Mouse (Mus musculus) brain, adult 10 weeks (tissue): Measurements from ENCODE around the gene Ctu2. TPM values are rescaled to one million over a fixed set of nuclear protein-coding genes. Genes with fewer than 3 reads are reported as not detected.

Experiments used
- polyA plus RNA-seq: library from polyadenylated mRNA; stranded (reverse); fragments of 350-450 nt; fragmentation: Illumina TruSeq; extraction: RNeasy Lipid Tissue Mini Kit (QIAGEN cat#74804); gene quantifications from one replicate; pipeline ENCODE4 v1.2.3, GENCODE M21; 2015; ENCODE audit warnings: low read depth, low replicate concordance

The Ctu2 gene
- 24.8 TPM for polyA plus RNA-seq

DNA sequence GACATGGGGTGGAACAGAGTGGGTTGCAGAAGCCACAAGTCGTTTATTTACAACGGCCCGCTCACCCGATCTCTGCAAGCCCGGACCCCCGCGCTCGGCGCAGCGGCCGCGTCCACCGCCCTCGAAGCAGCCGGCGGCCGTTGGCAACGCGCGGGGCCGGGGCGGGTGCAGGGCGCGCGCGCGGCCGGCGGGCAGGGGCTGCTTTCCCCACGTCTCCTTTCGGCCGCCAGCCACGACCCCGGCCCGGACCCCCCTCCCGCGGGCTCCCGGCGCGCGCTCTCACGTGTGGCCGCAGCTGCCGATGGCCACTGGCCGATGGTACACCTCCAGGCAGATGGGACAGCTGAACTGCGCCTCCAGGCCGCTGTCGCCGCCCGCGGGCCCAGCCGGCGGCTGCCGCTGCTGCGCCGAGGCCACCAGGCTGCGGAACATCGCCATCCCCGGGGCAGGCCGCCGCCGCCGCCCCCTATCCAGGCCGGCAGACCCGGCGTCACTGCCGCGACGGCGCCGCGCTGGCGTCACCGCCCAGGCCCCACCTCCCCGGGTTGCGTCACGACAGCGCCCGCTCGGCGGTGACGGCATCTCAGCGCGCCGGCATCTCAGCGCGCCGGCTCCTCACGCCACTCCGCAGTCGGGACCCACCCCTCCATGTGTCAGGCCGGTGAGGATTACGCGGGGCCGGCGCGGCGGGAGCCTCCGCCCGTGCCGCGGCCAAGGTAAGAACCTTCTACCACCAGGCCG is at the start of gene Ctu2, which contains the start of gene Rnf166:
TSS of gene Ctu2 (plus strand) at position 564 of the 741 bp plus-strand sequence.
TSS of gene Rnf166 (minus strand) at position 485 of the 741 bp plus-strand sequence.

DNA sequence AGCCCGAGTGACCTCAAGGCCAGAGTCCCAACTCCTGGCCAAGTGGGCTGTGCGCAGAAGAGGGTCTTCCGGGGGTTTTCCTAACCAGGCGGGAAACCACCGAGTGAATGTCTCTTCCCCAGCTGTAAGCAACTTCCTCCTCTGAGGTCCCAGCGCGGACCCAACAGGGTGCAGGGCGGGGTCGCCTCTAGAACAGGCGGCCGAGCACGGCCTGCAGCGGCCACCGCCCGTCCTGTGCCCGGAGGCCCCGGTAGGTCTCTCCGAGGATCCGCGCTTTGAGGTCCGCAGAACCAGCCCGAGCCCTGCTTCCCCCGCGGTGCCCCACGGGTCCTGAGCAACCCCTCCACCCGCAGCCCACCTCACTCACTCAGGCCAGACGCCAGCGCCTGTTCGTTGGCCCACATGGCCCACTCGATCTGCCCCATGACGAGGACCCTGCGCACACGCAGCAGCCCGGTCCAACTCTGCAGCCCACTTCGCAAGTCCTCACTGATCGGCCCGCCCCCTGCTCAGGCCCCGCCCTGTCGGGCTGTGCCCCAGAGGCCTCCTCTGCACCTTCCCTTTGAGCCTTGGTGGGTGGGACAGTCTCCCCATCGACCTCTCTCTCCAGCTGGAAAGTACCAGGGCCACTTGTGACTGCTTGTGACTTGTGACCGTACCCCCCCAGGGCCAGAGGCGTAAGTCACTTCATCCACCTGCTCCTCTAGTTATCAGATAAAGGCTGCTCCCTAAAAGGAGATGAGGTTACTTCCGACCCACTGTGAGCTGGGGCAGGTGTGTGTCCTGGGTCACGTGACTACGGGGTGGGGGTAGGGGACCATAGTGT is 43.3 kb upstream of the Ctu2 start, which contains the start of gene Cyba:
TSS of gene Cyba (minus strand) at position 488 of the 826 bp plus-strand sequence.

DNA sequence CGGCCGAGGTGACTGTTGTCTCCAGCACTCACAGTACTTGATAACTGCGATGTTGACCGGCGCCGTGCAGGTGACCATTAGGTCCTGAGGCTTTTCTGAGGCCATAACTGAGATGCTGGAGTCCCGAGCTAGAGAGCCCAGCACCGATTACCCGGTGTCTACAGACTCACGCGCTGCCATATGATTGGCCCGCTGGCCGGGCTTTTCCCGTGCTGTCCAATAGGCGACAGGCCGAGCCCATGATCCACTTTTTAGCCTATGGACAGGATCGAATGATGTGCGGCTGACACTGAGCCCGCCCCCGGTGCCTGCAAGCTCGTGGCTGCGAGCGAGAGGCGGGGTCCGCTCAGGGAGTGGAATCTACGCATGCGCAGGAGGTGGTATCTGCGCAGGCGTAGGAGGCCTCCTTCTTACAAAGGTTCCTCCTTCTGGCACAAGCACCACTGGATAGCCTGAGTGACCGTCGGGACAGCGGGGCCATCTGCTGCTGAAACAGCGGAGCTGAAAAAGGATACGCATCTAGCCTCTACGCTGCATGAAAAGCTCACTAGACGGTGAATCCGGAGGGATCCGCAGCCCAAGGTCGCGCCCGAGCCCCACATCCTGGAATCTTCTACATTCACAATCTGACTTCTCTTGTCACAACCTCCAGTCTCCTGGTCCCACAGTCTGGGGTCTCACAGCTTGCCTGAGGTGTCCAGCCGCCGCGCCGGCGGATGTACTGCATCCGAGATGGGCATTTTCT is 32.5 kb upstream of the Ctu2 start, which contains the start of gene Mvd:
TSS of gene Mvd (minus strand) at position 161 of the 745 bp plus-strand sequence.

DNA sequence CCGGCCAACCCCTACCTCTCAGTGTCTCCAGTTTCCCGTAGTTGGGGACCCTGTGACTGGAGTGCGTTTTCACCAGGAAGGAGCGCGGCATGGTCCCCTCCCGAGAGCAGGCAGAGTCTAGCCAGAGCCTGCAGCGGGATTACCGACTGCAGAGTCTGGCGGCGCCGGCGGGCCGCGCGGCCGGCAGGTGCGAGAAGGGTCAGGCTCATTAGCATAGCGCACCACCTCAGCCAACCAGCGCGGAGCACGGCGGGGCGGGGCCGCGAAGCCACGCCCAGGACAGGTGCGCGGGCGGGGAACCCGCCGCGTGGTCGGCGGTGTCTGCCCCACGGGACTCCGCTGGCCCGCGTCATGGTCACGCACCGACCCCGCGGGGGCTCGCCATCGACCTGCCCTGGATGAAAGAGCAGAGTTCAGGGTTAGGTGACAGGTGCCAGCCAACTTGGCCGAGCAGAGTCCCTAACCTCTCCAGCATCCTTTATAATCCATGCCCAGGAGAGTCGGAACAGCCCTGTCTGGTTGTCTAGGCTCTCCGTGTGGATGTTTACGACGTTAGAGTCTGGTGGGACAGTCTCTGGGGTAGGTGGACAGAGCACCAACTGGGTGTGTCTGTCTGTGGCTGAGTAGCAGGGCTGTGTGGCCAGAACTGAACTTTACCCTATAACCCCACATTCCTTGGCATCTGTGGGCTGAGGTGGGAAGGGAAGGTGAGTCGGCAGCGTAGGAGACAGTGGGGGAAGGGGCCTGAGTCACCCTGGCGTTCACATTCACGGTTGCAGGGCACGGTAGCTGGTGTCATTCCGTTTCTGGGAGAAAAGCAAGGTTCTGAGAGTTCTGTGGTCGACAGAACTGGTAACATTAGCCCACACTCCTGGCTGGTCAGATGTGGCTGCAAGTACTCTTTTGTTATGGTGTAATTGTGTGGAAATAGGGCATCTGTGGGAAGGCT is 15.1 kb upstream of the Ctu2 start, which contains the start of gene Snai3:
TSS of gene Snai3 (minus strand) at position 210 of the 949 bp plus-strand sequence.

Other genes with a start within 250 kb of the Ctu2 start
- gene Zfpm1, start 194.0 kb upstream of the Ctu2 start, polyA plus RNA-seq = 20.3 TPM
- gene Trhr2, start 115.4 kb upstream of the Ctu2 start, polyA plus RNA-seq = 3.8 TPM
- gene Zc3h18, start 99.5 kb upstream of the Ctu2 start, polyA plus RNA-seq = 24.7 TPM
- not detected for gene Il17c, start 54.1 kb upstream of the Ctu2 start, polyA plus RNA-seq
- 20.5 TPM for gene Cyba, start 43.2 kb upstream of the Ctu2 start, polyA plus RNA-seq
- 21.9 TPM for gene Mvd, start 32.7 kb upstream of the Ctu2 start, polyA plus RNA-seq
- gene Snai3, start 15.4 kb upstream of the Ctu2 start, polyA plus RNA-seq = 0.55 TPM
- gene Rnf166, start 79 bp upstream of the Ctu2 start, polyA plus RNA-seq = 38.2 TPM
- gene Piezo1, start 75.2 kb downstream of the Ctu2 start, polyA plus RNA-seq = 3.5 TPM
- 0.95 TPM for gene Cdt1, start 91.9 kb downstream of the Ctu2 start, polyA plus RNA-seq
- gene Aprt, start 100.8 kb downstream of the Ctu2 start, polyA plus RNA-seq = 61.8 TPM
- gene Galns, start 135.3 kb downstream of the Ctu2 start, polyA plus RNA-seq = 4.9 TPM
- gene Trappc2l, start 135.5 kb downstream of the Ctu2 start, polyA plus RNA-seq = 100 TPM
- gene Pabpn1l, start 146.6 kb downstream of the Ctu2 start, polyA plus RNA-seq = not detected
- gene Cbfa2t3, start 223.0 kb downstream of the Ctu2 start, polyA plus RNA-seq = 15.0 TPM